Mouse (Mus musculus) regulatory T cell (primary cell): ENCODE results near the gene Micall1.

Experiments used
- in situ Hi-C: fragments of 300-600 bp; cut with MboI, MseI; formaldehyde crosslinking; loops from one replicate; pipeline ENCODE4 v1.15.1; 2025; ENCODE audit warnings: high pct_unique_total_duplicates

Gene Micall1

DNA sequence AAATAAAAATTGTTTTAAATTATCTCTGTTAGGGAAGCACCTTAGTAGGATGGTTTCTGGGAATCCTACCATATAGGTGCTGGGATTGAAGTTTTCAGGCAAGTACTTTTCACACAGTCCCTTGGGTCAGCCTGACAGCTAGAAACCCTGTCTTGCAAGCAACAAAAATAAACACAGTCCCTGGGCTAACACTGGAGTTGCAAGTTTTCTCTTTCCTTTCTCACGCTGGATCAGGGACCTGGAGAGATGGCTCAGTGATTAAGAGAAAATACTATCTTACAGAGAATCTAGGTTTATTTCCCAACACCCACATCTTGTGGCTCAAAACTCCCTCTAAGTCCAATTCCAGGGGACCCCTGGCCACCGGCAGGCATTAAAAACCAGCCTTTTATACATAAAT is 11.6 kb upstream of the Micall1 start:
- in situ Hi-C loops: no loop called here

DNA sequence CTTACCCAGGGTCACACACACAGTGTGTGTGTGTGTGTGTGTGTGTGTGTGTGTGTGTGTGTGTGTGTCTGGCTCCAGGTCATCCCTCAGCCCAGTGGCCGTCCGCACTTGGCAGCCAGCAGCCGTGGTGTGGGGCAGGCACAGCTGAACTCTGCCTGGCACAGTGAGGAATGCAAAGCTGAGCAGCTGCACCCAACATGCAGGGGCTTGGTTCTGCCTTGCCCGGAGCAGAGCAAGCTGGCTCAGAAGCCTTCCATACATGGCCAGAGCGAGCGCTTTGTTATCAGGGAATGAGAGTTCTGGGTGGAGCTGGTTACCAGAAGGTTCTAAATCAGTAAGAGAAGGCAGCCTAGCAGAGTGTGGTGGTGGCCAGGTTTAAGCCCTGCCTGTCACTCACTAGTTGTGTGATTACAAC is 11.1 kb upstream of the Micall1 start:
- in situ Hi-C loops: no loop called here

DNA sequence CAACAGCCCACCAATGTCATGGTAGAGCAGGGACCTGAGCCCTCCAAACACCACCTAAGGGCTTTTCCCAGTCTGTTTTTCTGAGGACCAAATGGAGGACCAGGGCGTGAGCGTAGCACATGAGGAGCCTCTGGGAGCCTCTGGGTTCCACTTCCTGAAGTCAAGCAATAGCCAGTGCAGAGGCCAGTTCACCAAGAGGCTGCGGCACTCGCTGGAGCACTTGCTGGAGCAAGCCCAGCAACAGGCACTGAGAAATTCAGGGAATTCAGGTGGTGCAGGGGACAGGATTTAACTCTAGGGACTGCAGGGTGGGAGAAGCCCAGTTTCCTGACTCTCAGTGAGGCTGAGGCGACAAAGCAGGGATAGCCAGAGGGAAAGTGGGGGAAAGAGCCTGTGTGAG is 10.5 kb upstream of the Micall1 start:
- in situ Hi-C loops: no loop called here

DNA sequence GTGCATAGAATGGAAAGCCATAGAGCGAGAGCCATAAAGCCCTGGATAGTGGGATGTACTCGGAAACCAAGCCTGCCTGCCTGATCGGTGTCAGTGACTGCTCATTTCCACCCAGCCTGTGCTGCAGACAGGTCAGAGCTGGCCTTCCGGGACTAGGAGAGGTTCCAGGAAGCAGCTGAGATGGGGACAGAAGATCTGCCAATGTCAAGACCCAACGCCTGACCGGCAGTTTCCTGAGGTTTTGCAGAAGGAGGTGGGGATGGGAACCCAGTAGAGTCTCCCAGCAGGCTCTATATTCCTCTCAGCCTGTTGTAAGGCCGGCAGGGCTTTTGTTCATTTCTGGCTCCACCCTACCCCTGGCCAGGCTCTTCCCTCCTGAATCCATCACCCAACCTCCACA is 9.8 kb upstream of the Micall1 start:
- in situ Hi-C loops: no loop called here

DNA sequence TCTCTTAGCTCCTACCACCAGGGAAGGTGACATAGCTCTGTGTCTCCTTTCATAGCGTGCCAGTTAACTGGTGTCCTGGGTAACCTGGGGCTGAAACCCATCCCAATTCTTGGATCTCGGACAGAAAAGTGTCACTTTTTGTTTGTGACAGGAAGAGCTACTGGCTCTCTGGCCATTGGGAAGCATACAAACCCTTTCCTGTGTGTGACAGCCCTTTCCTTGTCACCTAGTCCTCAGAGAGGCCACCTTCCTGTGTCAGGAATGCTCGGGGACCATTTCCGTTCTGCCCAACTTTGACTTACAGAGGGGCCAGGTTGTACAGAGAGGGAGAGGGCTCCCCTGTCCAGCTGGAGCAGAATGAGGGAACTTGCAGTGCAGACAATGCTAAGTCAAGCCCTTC is 9.2 kb upstream of the Micall1 start:
- in situ Hi-C loops: no loop called here

DNA sequence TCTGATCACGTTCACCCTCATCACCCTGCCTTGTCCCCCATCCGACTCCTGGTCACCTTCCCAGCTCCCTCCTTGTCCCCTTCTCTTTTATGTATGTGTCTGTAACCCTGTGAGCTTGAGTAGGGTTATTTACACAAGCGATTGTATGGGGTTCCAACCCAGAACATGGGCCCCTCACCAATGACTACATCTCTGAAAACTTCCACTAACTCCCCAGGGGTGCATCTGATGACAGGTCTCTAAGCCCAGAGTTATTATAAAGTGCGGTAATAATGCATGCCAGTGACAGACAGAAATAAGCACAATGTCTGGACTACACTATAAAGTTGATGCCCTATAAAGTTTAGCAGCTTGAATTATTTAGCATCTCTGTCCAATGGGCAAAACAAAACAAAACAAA is 8.3 kb upstream of the Micall1 start:
- in situ Hi-C loops: no loop called here

DNA sequence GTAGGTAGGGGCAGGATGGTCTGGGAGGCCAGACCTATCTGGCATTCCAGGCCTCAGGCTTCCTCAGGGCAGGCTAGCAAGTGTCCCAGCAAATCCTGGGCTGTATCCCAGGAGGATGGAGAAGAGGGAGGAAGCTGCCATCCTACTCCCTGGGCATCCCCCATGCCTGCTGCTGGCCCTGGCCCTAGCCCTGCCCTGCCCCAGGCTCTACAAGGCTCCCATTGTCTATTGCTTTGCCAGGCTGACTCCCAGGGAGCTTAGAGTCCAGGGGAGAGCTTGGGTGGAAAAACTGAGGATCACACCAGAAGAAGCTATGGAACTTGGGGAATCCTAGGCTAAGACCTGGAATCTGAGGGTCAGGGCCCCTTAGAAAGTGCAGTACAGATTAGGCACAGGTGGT is 7.2 kb upstream of the Micall1 start:
- in situ Hi-C loops: no loop called here

DNA sequence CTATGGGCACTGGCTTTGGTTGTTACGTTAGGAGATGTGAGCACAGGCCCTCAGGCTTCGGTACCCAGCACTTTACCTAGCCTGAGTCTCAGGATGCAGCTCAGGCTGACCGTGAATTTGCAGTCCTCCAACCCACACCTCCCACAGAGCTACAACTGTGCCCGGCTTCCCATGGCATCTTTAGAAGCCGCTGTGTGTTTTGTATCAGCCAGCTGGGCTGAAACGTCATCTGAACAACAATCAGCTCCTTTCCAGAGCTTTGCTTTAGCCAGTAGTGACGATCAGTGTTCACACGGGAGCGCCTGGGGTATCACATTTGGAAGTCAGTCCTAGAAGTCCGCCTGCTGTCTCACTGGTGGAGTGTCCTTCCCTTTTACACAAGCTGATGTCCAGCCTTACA is 5.4 kb upstream of the Micall1 start:
- in situ Hi-C loops: no loop called here

DNA sequence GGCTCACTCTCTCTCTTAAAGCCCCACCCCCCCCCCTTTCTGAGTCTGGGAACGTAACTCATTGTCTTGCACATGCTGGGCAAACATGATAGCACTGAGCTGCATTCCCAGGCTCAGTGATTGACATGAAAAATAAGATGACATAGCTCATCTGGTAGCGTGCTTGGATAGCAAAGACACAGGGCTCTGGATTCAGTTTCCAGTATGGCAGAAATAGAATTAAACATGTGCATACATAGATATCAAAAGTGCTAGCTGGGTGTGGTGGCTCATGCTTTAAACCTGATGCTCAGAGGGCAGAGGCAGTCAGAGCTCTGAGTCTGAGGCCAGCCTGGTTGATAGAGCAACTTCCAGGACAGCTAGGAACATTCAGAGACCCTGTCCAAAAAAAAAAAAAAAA is 2.9 kb upstream of the Micall1 start:
- in situ Hi-C loops: no loop called here

DNA sequence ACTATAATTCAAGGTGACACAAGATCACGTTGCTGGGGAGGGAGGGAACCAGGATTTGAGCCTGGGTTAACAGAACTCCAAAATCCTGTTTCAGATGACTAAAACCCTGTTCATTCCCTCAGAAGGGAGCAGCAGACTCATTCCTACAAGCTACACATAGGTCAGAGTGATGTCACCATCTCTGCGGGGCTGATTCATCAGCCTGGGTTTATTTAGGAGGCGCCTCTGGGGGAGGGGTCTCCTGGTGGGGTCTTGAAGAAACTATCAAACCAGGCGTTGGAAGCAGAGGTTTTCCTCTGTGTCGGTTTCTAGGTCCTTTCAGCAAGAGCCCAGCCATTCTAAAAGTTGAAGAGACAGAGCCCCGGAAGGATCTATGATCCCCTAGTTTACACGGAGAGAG is 732 bp upstream of the Micall1 start:
- in situ Hi-C loops: no loop called here

DNA sequence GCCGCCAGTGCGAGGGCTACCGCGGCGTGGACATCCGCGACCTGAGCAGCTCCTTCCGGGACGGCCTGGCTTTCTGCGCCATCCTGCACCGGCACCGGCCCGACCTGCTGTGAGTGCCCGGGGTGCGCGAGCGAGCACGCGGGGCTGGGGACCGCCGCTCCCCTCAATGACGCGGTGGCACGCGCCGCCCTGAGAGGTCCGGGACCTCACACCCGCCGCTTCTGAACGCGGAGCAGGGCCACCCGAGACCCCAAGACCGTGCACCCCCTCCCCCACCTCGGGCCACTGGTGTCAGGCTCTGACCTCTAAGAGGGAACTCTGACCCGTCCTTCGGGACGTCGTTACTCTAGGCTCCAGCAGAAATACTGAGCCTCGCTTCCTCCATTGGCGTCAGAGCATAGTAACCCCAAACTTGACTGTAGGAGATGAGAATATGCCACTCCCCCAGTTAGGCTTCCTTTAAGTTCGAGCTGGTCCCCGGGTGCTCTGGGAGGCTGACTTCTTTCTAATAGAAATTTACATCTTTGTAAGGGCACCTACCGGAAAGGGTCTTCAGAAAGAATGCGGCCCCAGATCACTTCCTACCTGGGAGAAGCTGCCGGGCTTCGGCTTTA is 730 bp downstream of the Micall1 start:
- in situ Hi-C loops: no loop called here

DNA sequence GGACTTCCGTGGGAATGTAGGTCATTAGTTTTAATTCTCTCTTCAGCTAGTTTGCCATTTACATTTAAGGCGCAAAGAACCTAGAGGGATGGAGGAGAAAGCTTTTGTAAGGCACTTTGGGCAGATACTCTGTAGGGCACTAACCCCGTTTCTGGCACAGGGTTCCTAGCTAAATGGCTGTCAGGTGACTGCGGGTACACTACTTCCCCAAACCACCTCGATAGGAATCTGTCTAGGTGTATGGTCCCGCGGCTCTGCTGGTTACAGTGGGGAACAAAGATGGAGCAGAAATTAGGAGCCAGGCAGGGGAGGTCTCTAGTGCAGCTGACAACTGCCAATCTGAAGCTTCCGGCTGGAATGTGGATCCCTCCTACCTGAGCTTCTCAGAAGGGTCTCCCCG is 1.3 kb downstream of the Micall1 start:
- in situ Hi-C loops: no loop called here

DNA sequence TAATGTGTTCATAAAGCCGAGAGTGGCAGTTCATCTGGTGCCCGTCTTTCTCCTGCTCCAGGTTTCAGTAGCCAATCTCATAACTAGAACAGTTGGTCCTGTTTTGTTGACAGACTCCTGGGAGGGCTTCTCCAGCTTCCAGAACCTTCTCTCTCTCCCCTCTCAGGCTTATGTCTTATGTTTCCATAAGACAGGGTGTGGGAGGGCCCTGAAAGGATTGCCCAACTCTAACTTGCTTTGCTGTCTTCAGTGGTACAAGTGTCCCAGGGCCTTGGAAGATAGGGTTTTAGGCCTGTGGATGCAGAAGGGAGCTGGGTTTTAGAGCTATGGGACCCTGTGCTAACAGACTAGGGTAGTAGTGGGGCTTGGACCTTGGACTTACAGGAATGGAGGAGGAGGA is 1.8 kb downstream of the Micall1 start:
- in situ Hi-C loops: no loop called here

DNA sequence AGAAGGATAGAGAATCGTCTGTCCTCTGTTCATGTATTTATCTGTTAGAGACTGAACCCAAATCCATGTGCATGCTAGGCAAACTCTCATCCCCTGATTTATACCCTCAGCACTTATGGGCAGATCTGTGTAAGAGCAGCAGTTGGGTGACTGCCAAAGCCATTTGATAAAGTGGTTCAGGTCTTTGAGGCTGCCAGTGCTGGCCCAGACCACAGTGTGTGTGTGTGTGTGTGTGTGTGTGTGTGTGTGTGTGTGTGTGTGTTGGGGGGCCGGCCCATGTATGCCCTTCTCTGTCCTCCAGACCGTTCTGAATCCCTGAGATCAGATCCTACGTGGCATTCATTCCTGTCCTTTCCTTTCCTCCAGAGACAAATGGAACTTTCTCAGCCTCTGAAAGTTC is 3.1 kb downstream of the Micall1 start:
- in situ Hi-C loops: no loop called here

DNA sequence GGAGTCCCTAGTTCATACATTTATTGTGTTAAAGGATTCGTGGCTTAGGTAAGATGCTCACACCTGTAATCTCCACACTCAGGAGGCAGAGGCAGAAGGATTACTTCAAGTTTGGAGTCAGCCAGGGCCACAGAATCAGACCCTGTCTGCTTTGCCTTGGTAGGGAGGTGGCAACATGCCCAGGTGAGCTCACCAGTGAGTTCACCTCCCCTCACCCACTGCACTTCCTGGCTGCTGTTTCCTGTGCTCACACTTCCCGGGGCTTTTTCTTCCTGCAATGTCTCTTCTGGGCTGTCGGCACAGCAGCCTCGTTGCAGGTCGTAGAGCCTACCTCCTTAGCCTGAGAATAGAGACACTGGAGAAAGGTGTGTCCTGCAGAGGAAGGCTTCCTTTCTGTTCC is 6.6 kb downstream of the Micall1 start:
- in situ Hi-C loops: no loop called here

DNA sequence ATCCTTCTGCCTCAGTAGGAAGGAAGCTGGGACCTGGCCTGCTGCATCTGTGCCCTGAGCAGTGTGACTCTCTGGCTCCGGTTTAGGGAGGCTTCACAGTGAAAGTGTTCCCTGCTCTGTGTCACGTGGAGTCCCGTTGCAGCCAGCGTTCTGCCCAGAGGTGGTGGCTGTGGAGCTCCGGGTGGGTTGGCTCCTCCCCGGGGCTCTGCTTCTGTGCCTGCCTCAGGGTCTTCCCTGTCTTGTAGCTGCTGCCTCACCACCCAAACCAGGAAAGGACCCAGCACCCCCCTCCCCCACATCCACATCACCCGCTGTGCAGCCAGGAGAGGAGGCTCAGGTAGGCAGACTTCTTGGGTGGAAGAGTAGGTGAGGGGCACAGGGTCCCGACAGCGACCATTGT is 10.8 kb downstream of the Micall1 start:
- in situ Hi-C loops: no loop called here

DNA sequence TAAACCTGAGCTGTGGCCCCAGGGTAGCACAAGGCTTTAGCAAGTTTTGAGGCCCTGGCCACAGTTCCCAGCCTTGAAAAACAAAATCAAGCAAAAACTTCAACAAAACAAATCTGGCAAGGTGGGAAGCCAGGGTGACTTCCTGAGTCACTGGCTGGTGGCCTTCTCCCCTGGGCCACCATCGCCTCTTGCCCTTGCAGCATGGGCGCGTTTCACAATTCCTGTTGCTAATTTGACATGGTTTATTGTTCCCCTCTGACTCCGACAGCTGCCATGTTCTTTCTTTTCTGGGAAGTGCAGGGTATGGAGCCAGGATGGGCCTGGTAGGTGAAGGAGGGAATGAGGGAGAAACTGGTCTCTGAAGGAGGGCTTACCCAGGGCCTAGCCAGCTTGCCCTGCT is 13.4 kb downstream of the Micall1 start:
- in situ Hi-C loops: no loop called here

DNA sequence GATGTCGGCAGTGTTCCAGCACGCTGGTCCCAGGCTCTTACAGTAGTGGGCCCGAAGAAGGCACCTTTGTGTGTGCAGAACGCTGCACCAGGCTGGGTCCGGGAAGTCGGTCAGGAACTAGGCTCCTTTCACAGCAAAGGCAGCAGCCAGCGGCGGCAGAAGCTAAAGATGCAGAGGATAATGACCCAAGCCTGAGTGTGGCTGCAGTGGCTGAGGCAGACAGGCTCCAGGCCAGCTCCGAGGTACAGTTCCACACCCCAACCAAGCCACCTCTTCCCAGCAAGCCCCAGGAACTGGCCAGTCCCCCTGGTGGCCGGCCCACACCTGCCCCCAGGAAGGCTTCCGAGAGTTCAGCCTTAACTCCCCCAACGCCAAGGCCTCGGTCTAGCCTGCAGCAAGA is 13.8 kb downstream of the Micall1 start:
- in situ Hi-C loops: no loop called here

DNA sequence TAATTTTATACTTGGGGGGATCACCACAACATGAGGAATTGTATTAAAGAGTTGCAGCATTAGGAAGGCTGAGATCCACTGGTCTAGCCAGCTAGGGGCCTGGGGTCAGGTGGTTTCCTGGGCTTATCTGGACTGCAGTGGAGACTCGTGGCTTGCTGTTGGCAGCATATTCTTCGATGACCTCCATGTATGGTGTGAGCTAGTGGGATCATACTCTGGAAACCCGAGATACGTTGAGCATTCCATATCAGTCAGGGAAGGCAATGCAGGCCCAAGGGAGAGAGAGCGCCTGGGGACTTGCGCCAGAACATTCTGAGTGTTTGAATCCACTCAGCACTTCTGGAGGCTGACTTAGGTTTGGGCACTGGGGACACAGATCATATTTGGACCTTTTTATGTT is 15.1 kb downstream of the Micall1 start:
- in situ Hi-C loops: no loop called here

DNA sequence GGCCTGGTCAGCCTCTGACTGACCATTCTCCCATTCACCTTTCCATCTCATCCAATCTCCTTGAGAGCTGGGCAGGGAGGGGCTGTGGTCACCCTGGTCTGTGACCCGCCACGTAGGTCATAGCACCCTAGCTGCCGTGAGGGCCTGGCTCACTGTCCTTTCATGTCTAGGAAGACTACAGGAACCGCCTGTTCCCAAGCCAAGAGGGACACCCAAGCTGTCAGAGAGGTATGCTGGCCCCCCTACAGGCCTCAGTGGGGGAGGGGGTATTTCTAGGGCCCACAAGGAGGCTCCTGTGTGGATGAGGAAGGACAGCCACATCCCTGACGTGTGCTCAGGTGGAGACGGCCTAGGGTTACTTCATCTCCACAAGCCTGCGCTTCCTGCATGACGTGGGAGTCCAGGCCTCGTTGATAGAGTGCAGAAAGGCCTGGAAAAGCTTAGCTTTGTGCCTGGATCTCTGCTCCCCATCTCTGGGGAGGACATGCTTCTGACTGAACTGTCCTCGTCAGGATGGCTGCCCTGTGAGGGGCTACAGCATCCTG is 15.7 kb downstream of the Micall1 start:
- in situ Hi-C loops: no loop called here

DNA sequence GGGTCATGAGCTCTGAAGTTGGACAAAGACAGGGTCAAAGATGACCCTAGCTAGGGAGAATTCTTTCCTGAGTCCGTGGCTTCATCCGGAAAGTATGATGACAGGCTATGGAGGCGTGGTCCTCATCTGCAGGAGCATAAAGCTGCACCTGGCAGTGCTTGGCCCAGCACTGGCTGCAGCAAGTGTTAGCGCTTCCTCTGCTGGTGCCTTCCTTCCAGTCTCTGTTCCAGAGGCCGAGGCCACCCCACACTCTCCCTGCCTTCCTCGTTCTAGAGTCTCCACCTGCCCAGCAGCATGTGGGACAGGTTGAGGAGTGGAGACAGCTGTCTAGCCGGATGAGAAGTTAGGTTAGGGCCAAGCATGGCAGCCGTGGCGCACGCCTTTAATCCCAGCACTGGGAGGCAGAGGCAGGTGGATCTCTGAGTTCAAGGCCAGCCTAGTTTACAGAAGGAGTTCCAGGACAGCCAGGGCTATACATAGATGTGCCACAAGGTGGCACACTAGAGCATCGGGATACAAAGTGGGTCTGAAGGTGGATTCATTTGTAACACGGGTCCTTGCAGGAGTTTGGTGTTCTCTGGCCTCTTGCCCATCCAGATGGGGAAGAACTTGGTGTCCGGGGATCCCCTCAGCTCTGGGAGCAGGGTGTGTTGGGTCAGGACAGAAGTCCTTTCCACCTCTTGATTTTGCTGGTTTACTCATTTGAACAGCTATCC is 17.7 kb downstream of the Micall1 start:
- in situ Hi-C loops: no loop called here

DNA sequence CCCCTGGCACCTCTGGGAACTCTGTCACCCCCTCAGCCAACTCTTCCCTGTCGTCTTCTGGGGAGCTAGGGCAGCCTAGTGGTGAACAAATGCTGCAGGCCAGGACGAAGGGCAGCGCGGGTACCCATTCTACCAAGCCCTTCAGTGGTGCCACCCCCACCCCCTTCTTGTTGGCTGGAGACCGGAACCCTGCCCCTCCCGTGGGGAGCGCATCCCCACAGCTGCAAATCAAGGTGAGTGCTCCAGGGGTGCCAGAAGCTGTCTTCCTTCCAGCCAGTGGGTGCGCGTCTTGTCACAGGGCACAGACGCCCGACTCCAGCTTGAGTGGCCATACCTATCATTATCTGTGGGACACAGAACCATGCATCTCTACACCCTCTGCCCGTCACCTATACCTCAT is 18.4 kb downstream of the Micall1 start:
- in situ Hi-C loops: no loop called here

DNA sequence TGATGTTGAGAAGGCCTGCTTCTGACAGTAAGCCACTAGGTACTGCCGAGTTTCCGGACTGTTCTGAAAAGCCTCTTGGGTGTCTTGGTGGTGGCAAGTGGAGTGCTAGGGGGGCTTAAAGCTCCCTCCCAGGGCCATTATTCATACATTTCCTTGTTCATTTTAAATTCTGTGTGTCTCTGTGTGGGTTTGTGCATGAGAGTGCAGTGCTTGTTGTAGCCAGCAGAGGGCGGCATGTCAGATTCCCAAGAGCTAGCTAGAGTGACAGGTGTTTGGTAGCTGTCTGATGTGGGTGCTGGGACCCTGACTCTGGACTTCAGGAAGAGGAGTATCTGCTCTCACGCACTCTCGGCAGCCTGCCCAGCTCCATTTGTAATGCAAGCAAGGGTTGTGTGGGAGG is 19.5 kb downstream of the Micall1 start:
- in situ Hi-C loops: no loop called here

DNA sequence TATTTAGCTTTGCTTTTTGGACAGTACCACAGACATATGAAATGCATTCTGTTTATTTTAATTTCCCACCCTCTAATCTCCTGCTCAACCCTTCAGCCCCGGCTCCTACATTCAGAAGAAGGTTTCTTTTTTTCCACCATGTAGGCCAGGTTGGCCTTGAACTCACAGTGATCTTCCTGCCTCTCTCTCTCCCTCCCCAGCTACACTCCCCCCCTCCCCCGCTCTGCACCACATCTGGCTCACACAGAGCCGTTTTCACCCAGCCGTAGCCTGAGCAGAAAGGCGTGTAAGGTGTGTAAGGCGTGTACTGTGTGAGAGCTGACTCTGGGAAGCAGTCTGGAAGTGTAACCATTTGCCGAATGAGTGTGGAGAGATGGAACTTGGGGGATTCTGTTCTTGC is 20.6 kb downstream of the Micall1 start:
- in situ Hi-C loops: no loop called here
